Mouse (Mus musculus) hindbrain, embryonic 14.5 days (tissue): Measurements from ENCODE around the gene Arpp21. TPM values are rescaled to one million over a fixed set of nuclear protein-coding genes. Genes with fewer than 3 reads are reported as not detected.
A peak's percentile ranks its signal among the peaks of the same experiment; 100 is the strongest.

Source experiments
- ATAC-seq: fragments of 200-750 bp; cut with Nextera tagmentation; 2 replicates; pipeline ENCODE4 v1.8.0; 2017; ENCODE audit warnings: moderate number of reproducible peaks, mild to moderate bottlenecking, moderate TSS enrichment, moderate library complexity; ENCODE audit not compliant: low FRiP score
- DNase-seq: peaks from one replicate; pipeline ENCODE4 v3.0.0-alpha.2; 2015; ENCODE audit warnings: low spot score
- H3K27ac ChIP-seq: fragments of 300-500 bp; sonication (generic); 2 replicates; pipeline ENCODE4 v1.5.1; 2014; ENCODE audit warnings: mild to moderate bottlenecking, moderate library complexity
- H3K27me3 ChIP-seq: fragments of 300-500 bp; sonication (generic); 2 replicates; pipeline ENCODE4 v1.6.1; 2014; ENCODE audit warnings: mild to moderate bottlenecking, low read length, mixed read lengths; ENCODE audit not compliant: control insufficient read depth, insufficient read depth
- H3K36me3 ChIP-seq: fragments of 300-500 bp; sonication (generic); replicated peaks from 2 replicates; pipeline ENCODE4 v1.6.1; 2014; ENCODE audit not compliant: control insufficient read depth, insufficient read depth
- H3K4me1 ChIP-seq: fragments of 300-500 bp; sonication (generic); replicated peaks from 2 replicates; pipeline ENCODE4 v1.6.1; 2014; ENCODE audit warnings: antibody characterized with exemption, low read length, mixed read lengths; ENCODE audit not compliant: control insufficient read depth, insufficient read depth
- H3K4me2 ChIP-seq: fragments of 300-500 bp; sonication (generic); replicated peaks from 2 replicates; pipeline ENCODE4 v1.6.1; 2014; ENCODE audit warnings: mild to moderate bottlenecking, moderate library complexity
- H3K4me3 ChIP-seq: fragments of 300-500 bp; sonication (generic); replicated peaks from 2 replicates; pipeline ENCODE4 v1.5.1; 2014; ENCODE audit warnings: mild to moderate bottlenecking, low read length
- H3K9ac ChIP-seq: fragments of 300-500 bp; sonication (generic); 2 replicates; pipeline ENCODE4 v1.6.1; 2014
- H3K9me3 ChIP-seq: fragments of 300-500 bp; sonication (generic); 2 replicates; pipeline ENCODE4 v1.6.1; 2016; ENCODE audit warnings: low read length; ENCODE audit not compliant: control insufficient read depth
- WGBS: fragments of 180-500 bp; shearing (Covaris S2); extraction: QIAGEN DNeasy Blood & Tissue Kit; methylation state at CpG from one replicate; pipeline ENCODE4 v1.1.7; 2014; 5-methylcytosine and 5-hydroxymethylcytosine counted together
- polyA plus RNA-seq: library from polyadenylated mRNA; unstranded; fragments of >200 nt; fragmentation: Nextera tagmentation; extraction: Ambion mirVana; gene quantifications from 2 replicates; pipeline ENCODE4 v1.2.1, GENCODE M21; 2014

Arpp21 gene
- polyA plus RNA-seq, 1 experiment from 2014 or later: 40.8 TPM

- H3K36me3 ChIP-seq: no peaks in the 10 kb centered on the region
- H3K9me3 ChIP-seq: no peaks in the 10 kb centered on the region
- H3K4me1 ChIP-seq: no peaks in the 10 kb centered on the region
- H3K4me2 ChIP-seq: no peak overlapping the region
- H3K27ac ChIP-seq: no peak overlapping the region
- 80% methylated on average over 3 of the region's 3 CpGs for WGBS
- no peak overlapping the region for H3K9ac ChIP-seq
- H3K27me3 ChIP-seq: no peaks in the 10 kb centered on the region
- no peak for ATAC-seq
- H3K4me3 ChIP-seq: no peak overlapping the region
- DNase-seq: no peak
These were observed 16.1 kb upstream of the Arpp21 start for GRCm38 (mm10) chr9:112251857-112252256.

- DNase-seq (no peak), ATAC-seq (no peak)
- no peak overlapping the region for H3K4me3 ChIP-seq
- H3K27me3 ChIP-seq: no peaks in the 10 kb centered on the region
- H3K4me1 ChIP-seq: no peaks in the 10 kb centered on the region
- no peaks in the 10 kb centered on the region for H3K36me3 ChIP-seq
- WGBS: 90% methylated on average over 5 of the region's 5 CpGs
- H3K9me3 ChIP-seq: no peaks in the 10 kb centered on the region
- H3K4me2 ChIP-seq: no peak overlapping the region
- no peak overlapping the region for H3K27ac ChIP-seq
- no peak overlapping the region for H3K9ac ChIP-seq
These were observed 15.6 kb upstream of the Arpp21 start for GRCm38 (mm10) chr9:112251339-112251738.

GRCm38 (mm10) chr9:112249753-112250152, 14.0 kb upstream of the Arpp21 start:
- no peaks in the 10 kb centered on the region for H3K9me3 ChIP-seq
- WGBS: 88% methylated on average over 4 of the region's 4 CpGs
- no peaks in the 10 kb centered on the region for H3K4me1 ChIP-seq
- no peak overlapping the region for H3K4me3 ChIP-seq
- H3K4me2 ChIP-seq: no peak overlapping the region
- DNase-seq: no peak
- H3K9ac ChIP-seq: no peak overlapping the region
- H3K27me3 ChIP-seq: no peaks in the 10 kb centered on the region
- no peak overlapping the region for H3K27ac ChIP-seq
- no peaks in the 10 kb centered on the region for H3K36me3 ChIP-seq
- no peak for ATAC-seq

GRCm38 (mm10) chr9:112247183-112247582, 11.4 kb upstream of the Arpp21 start:
- Histone ChIP-seq H3K27me3 (no peaks in the 10 kb centered on the region), H3K36me3 (no peaks in the 10 kb centered on the region), H3K27ac (no peak overlapping the region), H3K9ac (no peak overlapping the region), H3K4me2 (no peak overlapping the region), H3K9me3 (no peaks in the 10 kb centered on the region), H3K4me3 (no peak overlapping the region), H3K4me1 (no peaks in the 10 kb centered on the region)
- no peak for ATAC-seq
- WGBS: 82% methylated on average over 2 of the region's 2 CpGs
- DNase-seq: no peak

GRCm38 (mm10) chr9:112238168-112238567, 2.4 kb upstream of the Arpp21 start:
- ATAC-seq (no peak), DNase-seq (no peak)
- Histone ChIP-seq H3K36me3 (no peaks in the 10 kb centered on the region), H3K27me3 (peaks cover 6% of the 10 kb centered on the region; the same call in 1 of the 2 replicates), H3K9me3 (no peaks in the 10 kb centered on the region), H3K27ac (no peak overlapping the region), H3K4me2 (no peak overlapping the region), H3K4me3 (no peak overlapping the region), H3K9ac (no peak overlapping the region), H3K4me1 (no peaks in the 10 kb centered on the region; the same call in 1 of the 2 replicates)
- WGBS: 70% methylated on average over 9 of the region's 9 CpGs

- Histone ChIP-seq H3K4me1 (no peaks in the 10 kb centered on the region; the same call in 1 of the 2 replicates), H3K27me3 (peaks cover 6% of the 10 kb centered on the region; the same call in 1 of the 2 replicates), H3K27ac (no peak overlapping the region; the same call in 1 of the 2 replicates), H3K4me3 (no peak overlapping the region), H3K36me3 (no peaks in the 10 kb centered on the region), H3K4me2 (peak overlapping the region; percentile 88), H3K9ac (no peak overlapping the region), H3K9me3 (no peaks in the 10 kb centered on the region)
- DNase-seq (no peak), ATAC-seq (no peak)
- WGBS: 78% methylated on average over 8 of the region's 8 CpGs
These were observed 813 bp upstream of the Arpp21 start for GRCm38 (mm10) chr9:112236551-112236950.

GRCm38 (mm10) chr9:112235041-112235695, 570 bp downstream of the Arpp21 start:
- H3K9ac ChIP-seq: peak overlapping the region; percentile 98
- no peaks in the 10 kb centered on the region; the same call in 1 of the 2 replicates for H3K4me1 ChIP-seq
- H3K4me3 ChIP-seq: peak overlapping the region; percentile 63
- no peaks in the 10 kb centered on the region for H3K9me3 ChIP-seq
- peak overlapping the region; percentile 88 for H3K4me2 ChIP-seq
- H3K36me3 ChIP-seq: no peaks in the 10 kb centered on the region
- ATAC-seq (peak; percentile 92), DNase-seq (peak; percentile 78)
- H3K27me3 ChIP-seq: peaks cover 6% of the 10 kb centered on the region; the same call in 1 of the 2 replicates
- under 1% methylated on average over 44 of the region's 44 CpGs for WGBS
- H3K27ac ChIP-seq: peak overlapping the region; percentile 98

- Histone ChIP-seq H3K4me2 (peak overlapping the region; percentile 88), H3K4me1 (no peaks in the 10 kb centered on the region; the same call in 1 of the 2 replicates), H3K9ac (peak overlapping the region; percentile 98), H3K27me3 (peaks cover 6% of the 10 kb centered on the region; the same call in 1 of the 2 replicates), H3K27ac (peak overlapping the region; percentile 98), H3K9me3 (no peaks in the 10 kb centered on the region), H3K36me3 (no peaks in the 10 kb centered on the region), H3K4me3 (peak overlapping the region; percentile 63)
- under 1% methylated on average over 24 of the region's 24 CpGs for WGBS
- ATAC-seq (peak; percentile 69), DNase-seq (peak; percentile 45)
These were observed 1.2 kb downstream of the Arpp21 start for GRCm38 (mm10) chr9:112234505-112235024.

- Histone ChIP-seq H3K4me1 (no peaks in the 10 kb centered on the region; the same call in 1 of the 2 replicates), H3K27me3 (peaks cover 6% of the 10 kb centered on the region; the same call in 1 of the 2 replicates), H3K9ac (peak overlapping the region; percentile 98), H3K4me3 (peak overlapping the region; percentile 63), H3K4me2 (peak overlapping the region; percentile 88), H3K27ac (peak overlapping the region; percentile 98), H3K36me3 (no peaks in the 10 kb centered on the region), H3K9me3 (no peaks in the 10 kb centered on the region)
- ATAC-seq (no peak), DNase-seq (no peak)
- WGBS: 11% methylated on average over 12 of the region's 12 CpGs
These were observed 1.8 kb downstream of the Arpp21 start for GRCm38 (mm10) chr9:112233822-112234504.
